Mouse (Mus musculus): Measurements from ENCODE around the gene Rai1. TPM values are rescaled to one million over a fixed set of nuclear protein-coding genes. Genes with fewer than 3 reads are reported as not detected.

Rai1 gene
- polyA plus RNA-seq, 1 experiment = 24.9 TPM

- no peaks in the 10 kb centered on the region for H3K79me2 ChIP-seq (ENCODE audit: control insufficient read depth, insufficient read depth)
- no peaks in the 10 kb centered on the region for H3K79me3 ChIP-seq (ENCODE audit: low read depth)
- H3K36me3 ChIP-seq (ENCODE audit: control insufficient read depth, insufficient read depth) = no peaks in the 10 kb centered on the region
- H3K27me3 ChIP-seq (ENCODE audit: control insufficient read depth, insufficient read depth, insufficient read length) = no peaks in the 10 kb centered on the region
- H3ac ChIP-seq (ENCODE audit: control insufficient read depth, insufficient read length, low read depth) = no peak overlapping the region
- TF ChIP-seq USF1 (IDR thresholded peaks at IDR 0.05; ENCODE audit: low read depth) (no peak), CTCF (IDR thresholded peaks at IDR 0.05; ENCODE audit: control insufficient read depth, insufficient read depth, insufficient read length) (no peak), MYOG (IDR thresholded peaks at IDR 0.05; ENCODE audit: control insufficient read depth, extremely low read depth, insufficient read length) (no peak), FOSL1 (IDR thresholded peaks at IDR 0.05; ENCODE audit: insufficient read depth, low read length, poor library complexity, severe bottlenecking) (no peak), MYOD1 (IDR thresholded peaks at IDR 0.05; ENCODE audit: control insufficient read depth, insufficient read length, low read depth) (no peak), MAX (IDR thresholded peaks at IDR 0.05) (no peak), CEBPB (IDR thresholded peaks at IDR 0.05; ENCODE audit: low read depth) (no peak)
- H3K4me3 ChIP-seq (ENCODE audit: insufficient read depth, poor library complexity, severe bottlenecking) = no peak overlapping the region
Observed at GRCm38 (mm10) chr11:60231326-60231725, 126.5 kb downstream of the Rai1 start.

- no peak overlapping the region for H3K4me3 ChIP-seq (ENCODE audit: insufficient read depth, poor library complexity, severe bottlenecking)
Observed at GRCm38 (mm10) chr11:60231951-60232350, 127.1 kb downstream of the Rai1 start.

GRCm38 (mm10) chr11:60232441-60233058 is 127.7 kb downstream of the Rai1 start:
- Histone ChIP-seq H3K79me3 (ENCODE audit: low read depth) (no peaks in the 10 kb centered on the region), H3K36me3 (ENCODE audit: control insufficient read depth, insufficient read depth) (no peaks in the 10 kb centered on the region), H3K4me3 (ENCODE audit: insufficient read depth, poor library complexity, severe bottlenecking) (no peak overlapping the region), H3K27me3 (ENCODE audit: control insufficient read depth, insufficient read depth, insufficient read length) (no peaks in the 10 kb centered on the region), H3ac (ENCODE audit: control insufficient read depth, insufficient read length, low read depth) (no peak overlapping the region), H3K79me2 (ENCODE audit: control insufficient read depth, insufficient read depth) (no peaks in the 10 kb centered on the region)
- TF ChIP-seq USF1 (IDR thresholded peaks at IDR 0.05; ENCODE audit: low read depth) (no peak), FOSL1 (IDR thresholded peaks at IDR 0.05; ENCODE audit: insufficient read depth, low read length, poor library complexity, severe bottlenecking) (no peak), CTCF (IDR thresholded peaks at IDR 0.05; ENCODE audit: control insufficient read depth, insufficient read depth, insufficient read length) (no peak), CEBPB (IDR thresholded peaks at IDR 0.05; ENCODE audit: low read depth) (no peak), MYOD1 (IDR thresholded peaks at IDR 0.05; ENCODE audit: control insufficient read depth, insufficient read length, low read depth) (no peak), MAX (IDR thresholded peaks at IDR 0.05) (no peak), MYOG (IDR thresholded peaks at IDR 0.05; ENCODE audit: control insufficient read depth, extremely low read depth, insufficient read length) (no peak)

More at GRCm38 (mm10) chr11:60231951-60232350, 127.1 kb downstream of the Rai1 start:
- H3K79me3 ChIP-seq (ENCODE audit: low read depth) = no peaks in the 10 kb centered on the region
- no peak overlapping the region for H3ac ChIP-seq (ENCODE audit: control insufficient read depth, insufficient read length, low read depth)
- no peaks in the 10 kb centered on the region for H3K27me3 ChIP-seq (ENCODE audit: control insufficient read depth, insufficient read depth, insufficient read length)
- H3K36me3 ChIP-seq (ENCODE audit: control insufficient read depth, insufficient read depth) = no peaks in the 10 kb centered on the region
- no peak for TF ChIP-seq CTCF (IDR thresholded peaks at IDR 0.05; ENCODE audit: control insufficient read depth, insufficient read depth, insufficient read length)
- TF ChIP-seq FOSL1 (IDR thresholded peaks at IDR 0.05; ENCODE audit: insufficient read depth, low read length, poor library complexity, severe bottlenecking) = no peak
- TF ChIP-seq MYOD1 (IDR thresholded peaks at IDR 0.05; ENCODE audit: control insufficient read depth, insufficient read length, low read depth) = no peak
- TF ChIP-seq USF1 (IDR thresholded peaks at IDR 0.05; ENCODE audit: low read depth) = no peak
- no peak for TF ChIP-seq MAX (IDR thresholded peaks at IDR 0.05)
- TF ChIP-seq CEBPB (IDR thresholded peaks at IDR 0.05; ENCODE audit: low read depth) = no peak
- H3K79me2 ChIP-seq (ENCODE audit: control insufficient read depth, insufficient read depth) = no peaks in the 10 kb centered on the region

GRCm38 (mm10) chr11:60233235-60233634 is 128.4 kb downstream of the Rai1 start:
- no peaks in the 10 kb centered on the region for H3K79me2 ChIP-seq (ENCODE audit: control insufficient read depth, insufficient read depth)
- H3K36me3 ChIP-seq (ENCODE audit: control insufficient read depth, insufficient read depth) = no peaks in the 10 kb centered on the region
- no peak overlapping the region for H3ac ChIP-seq (ENCODE audit: control insufficient read depth, insufficient read length, low read depth)
- no peaks in the 10 kb centered on the region for H3K27me3 ChIP-seq (ENCODE audit: control insufficient read depth, insufficient read depth, insufficient read length)
- no peaks in the 10 kb centered on the region for H3K79me3 ChIP-seq (ENCODE audit: low read depth)
- TF ChIP-seq MYOG (IDR thresholded peaks at IDR 0.05; ENCODE audit: control insufficient read depth, extremely low read depth, insufficient read length) = no peak
- no peak for TF ChIP-seq MYOD1 (IDR thresholded peaks at IDR 0.05; ENCODE audit: control insufficient read depth, insufficient read length, low read depth)
- TF ChIP-seq MAX (IDR thresholded peaks at IDR 0.05) = no peak
- no peak for TF ChIP-seq CTCF (IDR thresholded peaks at IDR 0.05; ENCODE audit: control insufficient read depth, insufficient read depth, insufficient read length)
- TF ChIP-seq USF1 (IDR thresholded peaks at IDR 0.05; ENCODE audit: low read depth) = no peak
- H3K4me3 ChIP-seq (ENCODE audit: insufficient read depth, poor library complexity, severe bottlenecking) = no peak overlapping the region

- H3ac ChIP-seq (ENCODE audit: control insufficient read depth, insufficient read length, low read depth) = no peak overlapping the region
- H3K36me3 ChIP-seq (ENCODE audit: control insufficient read depth, insufficient read depth) = peaks cover 3% of the 10 kb centered on the region
- TF ChIP-seq MYOD1 (IDR thresholded peaks at IDR 0.05; ENCODE audit: control insufficient read depth, insufficient read length, low read depth) = no peak
- no peak overlapping the region for H3K4me3 ChIP-seq (ENCODE audit: insufficient read depth, poor library complexity, severe bottlenecking)
- H3K79me2 ChIP-seq (ENCODE audit: control insufficient read depth, insufficient read depth) = no peaks in the 10 kb centered on the region
- H3K27me3 ChIP-seq (ENCODE audit: control insufficient read depth, insufficient read depth, insufficient read length) = no peaks in the 10 kb centered on the region
- H3K79me3 ChIP-seq (ENCODE audit: low read depth) = no peaks in the 10 kb centered on the region
Observed at GRCm38 (mm10) chr11:60235351-60235750, 130.5 kb downstream of the Rai1 start.

GRCm38 (mm10) chr11:60240509-60240908 is 135.7 kb downstream of the Rai1 start:
- H3K79me3 ChIP-seq (ENCODE audit: low read depth) = no peaks in the 10 kb centered on the region
- no peak overlapping the region for H3K4me3 ChIP-seq (ENCODE audit: insufficient read depth, poor library complexity, severe bottlenecking)
- no peaks in the 10 kb centered on the region for H3K27me3 ChIP-seq (ENCODE audit: control insufficient read depth, insufficient read depth, insufficient read length)
- no peak overlapping the region for H3ac ChIP-seq (ENCODE audit: control insufficient read depth, insufficient read length, low read depth)
- H3K79me2 ChIP-seq (ENCODE audit: control insufficient read depth, insufficient read depth) = no peaks in the 10 kb centered on the region
- TF ChIP-seq CEBPB (IDR thresholded peaks at IDR 0.05; ENCODE audit: low read depth) (no peak), FOSL1 (IDR thresholded peaks at IDR 0.05; ENCODE audit: insufficient read depth, low read length, poor library complexity, severe bottlenecking) (no peak), MYOD1 (IDR thresholded peaks at IDR 0.05; ENCODE audit: control insufficient read depth, insufficient read length, low read depth) (no peak), CTCF (IDR thresholded peaks at IDR 0.05; ENCODE audit: control insufficient read depth, insufficient read depth, insufficient read length) (no peak), USF1 (IDR thresholded peaks at IDR 0.05; ENCODE audit: low read depth) (no peak), MYOG (IDR thresholded peaks at IDR 0.05; ENCODE audit: control insufficient read depth, extremely low read depth, insufficient read length) (no peak), MAX (IDR thresholded peaks at IDR 0.05) (no peak)
- H3K36me3 ChIP-seq (ENCODE audit: control insufficient read depth, insufficient read depth) = peaks cover 5% of the 10 kb centered on the region
